Mouse (Mus musculus) limb, embryonic 11.5 days (tissue): ENCODE data around the gene Prkaa1. TPM values are rescaled to one million over a fixed set of nuclear protein-coding genes. Genes with fewer than 3 reads are reported as not detected.

Experiments
- polyA plus RNA-seq: library from polyadenylated mRNA; unstranded; fragments of >200 nt; fragmentation: Nextera tagmentation; extraction: Ambion mirVana; gene quantifications from 2 replicates; pipeline ENCODE4 v1.2.1, GENCODE M21; 2014

The Prkaa1 gene
- polyA plus RNA-seq, 1 experiment from 2014 or later, result 21.2 TPM

Other genes with a start within 250 kb of the Prkaa1 start
- not detected in 2 replicates for gene Mroh2b, start 245.1 kb upstream of the Prkaa1 start, polyA plus RNA-seq
- 0.09 TPM in 1 of 2 replicates, not detected in the other for gene C7, start 80.1 kb upstream of the Prkaa1 start, polyA plus RNA-seq
- 1.0 and 1.4 TPM in 2 replicates for gene Card6, start 35.3 kb upstream of the Prkaa1 start, polyA plus RNA-seq
- gene Rpl37, start 27.2 kb upstream of the Prkaa1 start, polyA plus RNA-seq, result 651 and 672 TPM in 2 replicates
- 46.2 and 47.2 TPM in 2 replicates for gene Ttc33, start 41.7 kb downstream of the Prkaa1 start, polyA plus RNA-seq
- 1.4 TPM in 2 replicates for gene Ptger4, start 100.3 kb downstream of the Prkaa1 start, polyA plus RNA-seq